Mouse (Mus musculus): ENCODE measurements around the gene Arl4d.
"Not testable (repeated sequence)": the region's sequence is repeated elsewhere in the genome, so short reads cannot be mapped to it uniquely, and the experiment has no call there.

Arl4d gene

GRCm38 (mm10) chr11:101645411-101646282 is 19.7 kb upstream of the Arl4d start:
- DNase-seq (ENCODE audit: low read depth) = peak; percentile 61

GRCm38 (mm10) chr11:101646283-101646794 is 19.0 kb upstream of the Arl4d start:
- not testable (repeated sequence) for DNase-seq (ENCODE audit: low read depth)

GRCm38 (mm10) chr11:101647093-101647492 is 18.2 kb upstream of the Arl4d start:
- not testable (repeated sequence) for DNase-seq (ENCODE audit: low read depth)

GRCm38 (mm10) chr11:101656356-101656755 is 9.0 kb upstream of the Arl4d start:
- no peak for DNase-seq (ENCODE audit: low read depth)

DNA sequence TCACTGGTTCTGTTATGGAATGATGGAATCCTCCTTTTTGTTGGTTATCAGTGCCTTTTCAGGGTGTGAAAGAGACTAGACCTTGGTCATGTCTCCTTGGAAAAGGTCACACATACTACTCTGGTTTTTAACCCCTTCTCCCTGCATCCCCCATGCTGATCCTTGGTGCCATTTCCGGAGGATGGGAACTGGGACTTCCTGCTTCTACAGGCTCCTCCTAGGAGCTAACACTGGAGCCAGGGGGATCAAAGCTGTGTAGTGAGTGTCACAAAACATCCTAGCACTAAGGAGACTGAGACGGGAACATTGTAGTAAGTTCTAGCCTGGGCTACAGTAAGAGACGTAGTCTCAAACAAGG is 7.8 kb upstream of the Arl4d start:
- DNase-seq (ENCODE audit: low read depth) = no peak

DNA sequence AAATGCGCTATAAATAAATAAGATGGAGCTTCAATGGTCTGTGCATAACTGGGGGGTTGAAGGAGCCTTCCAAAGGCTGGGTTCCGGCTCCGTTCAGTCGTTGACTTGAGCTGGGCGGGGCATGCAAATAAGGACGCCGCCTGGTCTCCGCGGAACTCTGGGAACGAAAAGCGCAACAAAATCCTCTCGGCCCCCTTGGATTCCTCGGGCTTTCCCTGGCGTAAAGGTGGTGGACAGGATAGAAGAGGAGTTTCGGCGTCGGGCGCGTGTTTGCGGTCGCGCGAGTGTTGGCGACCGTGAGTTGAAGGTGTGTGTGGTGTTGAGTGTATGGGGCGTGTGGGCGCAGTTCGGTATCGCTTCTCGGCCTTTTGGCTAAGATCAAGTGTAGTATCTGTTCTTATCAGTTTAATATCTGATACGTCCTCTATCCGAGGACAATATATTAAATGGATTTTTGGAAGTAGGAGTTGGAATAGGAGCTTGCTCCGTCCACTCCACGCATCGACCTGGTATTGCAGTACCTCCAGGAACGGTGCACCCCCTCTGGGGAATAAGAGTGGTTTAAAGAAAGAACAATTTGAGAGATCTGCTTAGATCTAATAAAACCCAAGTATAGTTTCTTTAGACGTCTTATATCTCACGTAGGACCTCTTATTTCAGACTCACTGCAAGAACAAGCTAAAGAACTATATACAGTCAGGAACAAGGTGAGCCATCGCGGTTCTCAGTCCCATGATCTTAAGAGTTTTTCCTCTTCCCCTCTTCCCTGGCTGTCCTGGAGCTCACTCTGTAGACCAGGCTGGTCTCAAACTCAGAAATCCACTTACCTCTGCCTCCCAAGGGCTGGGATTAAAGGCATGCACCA is 7.2 kb upstream of the Arl4d start:
- peak; percentile 84 for DNase-seq (ENCODE audit: low read depth)

DNA sequence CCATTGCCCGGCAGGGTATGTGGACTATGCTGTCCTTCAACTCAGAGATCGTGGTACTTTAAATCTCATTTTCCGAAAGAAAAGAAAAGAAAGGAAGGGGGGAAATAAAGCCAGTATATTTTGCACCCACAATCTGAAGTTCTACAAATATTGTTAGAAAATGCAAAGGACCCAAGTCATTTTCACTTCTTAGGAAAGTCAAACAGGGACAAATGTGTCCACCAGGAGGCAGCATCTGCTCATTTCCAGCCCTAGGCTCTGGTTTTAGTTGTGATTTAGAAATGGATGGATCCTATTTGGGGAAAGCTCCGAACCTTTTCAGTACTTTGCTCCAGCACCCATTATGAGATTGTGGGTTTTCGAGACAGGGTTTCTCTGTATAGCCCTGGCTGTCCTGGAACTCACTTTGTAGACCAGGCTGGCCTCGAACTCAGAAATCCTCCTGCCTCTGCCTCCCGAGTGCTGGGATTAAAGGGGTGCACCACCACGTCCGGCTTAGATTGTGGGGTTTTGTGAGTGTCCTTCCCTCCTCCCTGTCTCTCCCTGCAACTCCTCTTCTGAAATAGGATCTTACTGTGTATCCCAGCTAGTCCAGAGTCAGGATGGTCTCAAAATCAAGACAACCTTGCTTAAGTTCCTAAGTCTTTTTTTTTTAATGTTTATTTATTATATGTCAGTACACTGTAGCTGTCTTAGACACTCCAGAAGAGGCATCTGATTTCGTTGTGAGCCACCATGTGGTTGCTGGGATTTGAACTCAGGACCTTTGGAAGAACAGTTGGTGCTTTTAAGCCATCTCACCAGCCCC is 6.4 kb upstream of the Arl4d start:
- peak; percentile 93 for DNase-seq (ENCODE audit: low read depth)

GRCm38 (mm10) chr11:101661191-101661590 is 4.2 kb upstream of the Arl4d start:
- DNase-seq (ENCODE audit: low read depth) = no peak

DNA sequence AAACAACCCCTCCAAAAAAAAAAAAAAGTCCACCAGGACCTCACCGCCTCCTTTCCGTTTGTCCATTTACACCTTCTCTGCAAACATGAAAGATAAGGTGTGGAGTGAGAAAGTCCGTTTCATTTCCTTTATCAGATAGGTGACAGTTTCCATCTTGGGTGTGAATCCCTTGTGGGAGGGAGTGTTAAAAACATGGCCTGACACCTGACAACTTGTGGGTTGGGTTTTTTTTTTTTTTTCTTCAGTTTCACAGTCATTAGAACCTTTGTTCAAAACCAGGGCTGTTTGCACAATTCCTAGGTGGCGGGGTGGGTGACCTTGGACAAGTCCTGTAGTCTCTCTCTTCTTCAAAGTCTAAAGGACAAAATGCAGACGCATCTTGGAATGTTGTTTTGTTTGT is 3.6 kb upstream of the Arl4d start:
- no peak for DNase-seq (ENCODE audit: low read depth)

DNA sequence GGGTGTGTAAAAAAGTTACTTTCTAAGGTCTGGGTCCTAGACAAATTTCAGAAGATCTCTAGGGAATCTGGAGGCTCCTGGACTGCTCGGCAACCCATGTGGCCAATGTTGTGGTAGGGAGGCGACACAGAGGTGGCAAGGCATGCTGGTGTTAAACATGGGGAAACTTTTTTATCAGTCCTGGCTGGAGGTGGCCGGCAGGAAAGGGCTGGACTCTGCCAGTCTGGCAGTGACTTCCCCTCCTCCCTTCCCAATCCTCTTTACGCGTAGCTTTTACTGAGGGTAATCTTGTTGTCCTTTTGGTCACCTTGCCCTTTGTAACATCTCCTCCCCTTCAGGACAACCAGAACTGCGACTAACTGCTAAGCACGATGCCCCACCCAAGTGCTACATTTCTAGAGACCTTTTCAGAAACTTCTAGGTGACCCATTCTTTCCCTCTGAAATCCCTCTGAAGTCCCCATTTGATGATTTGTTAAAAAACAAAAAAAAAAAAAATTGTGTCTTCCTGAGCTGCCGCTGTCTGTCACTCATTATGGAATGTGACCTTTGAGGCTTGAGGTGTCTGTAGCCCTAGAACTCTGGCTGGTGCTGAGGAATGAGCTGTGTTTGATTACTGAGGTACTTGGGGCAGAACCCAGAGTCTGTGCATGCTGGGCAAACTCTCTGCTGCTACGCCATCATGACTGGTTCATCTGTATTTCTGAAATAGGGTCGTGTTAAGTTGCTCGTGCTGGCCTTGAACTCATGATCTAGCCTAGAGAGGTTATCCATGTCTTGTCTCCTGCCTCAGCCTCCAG is 1.9 kb upstream of the Arl4d start:
- no peak for DNase-seq (ENCODE audit: low read depth)

GRCm38 (mm10) chr11:101665636-101665992 is 273 bp downstream of the Arl4d start:
- DNase-seq (ENCODE audit: low read depth) = no peak

GRCm38 (mm10) chr11:101666626-101667345 is 1.4 kb downstream of the Arl4d start:
- no peak for DNase-seq (ENCODE audit: low read depth)

- no peak for DNase-seq (ENCODE audit: low read depth)
Measured at GRCm38 (mm10) chr11:101667871-101668532, 2.7 kb downstream of the Arl4d start.

DNA sequence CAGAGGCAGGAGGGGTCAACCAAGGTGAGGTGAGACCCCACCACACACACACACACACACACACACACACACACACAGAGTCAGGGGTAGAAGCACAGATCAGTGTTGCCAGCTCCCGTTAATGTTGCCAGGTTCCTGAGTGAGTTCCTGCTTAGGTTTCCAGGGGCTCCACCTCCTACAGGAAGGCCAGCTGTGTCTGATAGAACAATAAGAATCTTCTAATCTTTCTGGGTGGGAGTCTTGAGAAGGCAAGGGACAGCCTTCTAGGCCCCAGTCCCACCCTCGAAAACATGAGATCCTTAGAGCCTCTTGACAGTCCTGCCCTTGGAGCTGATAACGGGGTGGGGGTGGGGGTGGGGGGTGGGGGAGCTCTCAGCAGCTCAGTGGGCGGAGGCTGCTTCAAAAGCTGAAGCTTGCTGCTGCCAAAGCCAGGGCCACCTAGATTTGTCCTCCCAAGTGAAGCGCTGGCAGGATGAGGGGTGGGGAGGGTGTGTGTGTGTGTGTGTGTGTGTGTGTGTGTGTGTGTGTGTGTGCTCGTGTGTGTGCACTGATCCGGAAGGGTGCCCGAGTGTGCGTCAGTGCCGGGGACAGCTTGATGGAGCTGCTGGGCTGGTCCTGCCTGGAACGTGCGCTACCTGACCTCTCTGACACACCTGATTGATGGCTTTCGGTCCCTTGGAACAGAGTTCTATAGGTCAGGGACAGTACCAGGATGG is 3.4 kb downstream of the Arl4d start:
- no peak for DNase-seq (ENCODE audit: low read depth)

GRCm38 (mm10) chr11:101670334-101670733 is 5.0 kb downstream of the Arl4d start:
- DNase-seq (ENCODE audit: low read depth) = no peak

GRCm38 (mm10) chr11:101671255-101671654 is 5.9 kb downstream of the Arl4d start:
- DNase-seq (ENCODE audit: low read depth) = no peak

DNA sequence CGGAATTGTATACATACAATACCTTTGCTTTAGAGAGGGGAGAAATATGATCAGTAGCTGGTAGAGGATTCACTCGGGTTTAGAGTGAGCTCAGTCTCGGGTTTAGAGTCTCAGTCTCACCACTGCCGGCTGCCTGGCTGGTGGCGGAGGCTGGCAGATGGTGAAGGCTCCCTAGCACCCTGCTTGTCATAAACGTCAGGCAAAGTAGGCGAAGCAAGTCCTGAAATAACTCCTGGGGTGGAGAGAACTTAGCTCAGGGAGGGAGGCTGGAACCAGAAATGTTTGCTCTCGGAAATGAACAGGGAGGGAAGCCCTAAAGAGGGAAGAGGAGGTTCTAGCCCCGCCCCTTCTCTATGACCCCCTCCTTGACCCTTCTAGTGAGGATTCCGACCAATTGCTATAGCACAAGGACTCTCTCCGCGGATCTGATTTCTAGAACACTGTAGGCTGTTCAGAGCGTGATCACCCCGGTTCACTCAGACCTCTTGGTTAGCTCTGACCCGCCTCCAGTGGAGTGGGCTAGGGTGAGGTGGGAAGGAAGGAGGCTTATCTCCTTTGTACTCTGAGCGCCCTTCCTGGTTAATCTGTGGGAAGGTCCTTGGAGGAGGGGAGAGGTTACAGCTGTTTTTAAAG is 7.8 kb downstream of the Arl4d start:
- no peak for DNase-seq (ENCODE audit: low read depth)

DNA sequence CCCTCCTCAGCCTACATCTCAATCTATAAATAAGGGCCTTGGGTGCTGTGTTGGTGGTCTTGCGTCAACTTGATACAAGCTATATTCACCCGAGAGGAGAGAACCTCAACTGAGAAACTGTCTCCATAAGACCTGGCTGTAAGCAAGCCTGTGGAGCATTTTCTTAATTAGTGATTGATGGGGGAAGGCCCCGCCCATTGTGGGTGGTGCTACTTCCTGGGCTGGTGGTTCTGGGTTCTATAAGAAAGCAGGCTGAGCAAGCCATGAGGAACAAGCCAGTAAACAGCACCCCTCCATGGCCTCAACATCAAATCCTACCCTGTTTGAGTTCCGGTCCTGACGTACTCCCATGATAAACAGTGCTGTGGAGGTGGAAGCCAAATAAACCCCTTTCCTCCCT is 8.8 kb downstream of the Arl4d start:
- DNase-seq (ENCODE audit: low read depth) = no peak

- no peak for DNase-seq (ENCODE audit: low read depth)
Measured at GRCm38 (mm10) chr11:101675349-101675748, 10.0 kb downstream of the Arl4d start.

All from c-Kit-positive CD71-negative TER-119-negative erythroid progenitor cells, embryonic 14.5 days (primary cell).